Mouse (Mus musculus) left cerebral cortex, postnatal 36 days (tissue): ENCODE results near the gene Tcf23. TPM values are rescaled to one million over a fixed set of nuclear protein-coding genes. Genes with fewer than 3 reads are reported as not detected.
A peak's percentile ranks its signal among the peaks of the same experiment; 100 is the strongest.

Experiments used
- DNase-seq, 2 experiments: peaks; one replicate each; pipeline ENCODE4 v3.0.0; 2021 to 2022; ENCODE audit warnings: low spot score in 2 of 2, mixed read lengths in 1 of 2
- intact Hi-C: fragments of 180-260 bp; cut with DNase I; formaldehyde crosslinking; loops from one replicate; pipeline ENCODE4 v1.15.1; 2025
- total RNA-seq, 2 experiments: library from RNA; stranded (reverse); gene quantifications; 2 replicates each; pipeline ENCODE4 v1.2.3; 2021

Gene Tcf23
- under 1 TPM; 0.15 to 0.27 TPM for total RNA-seq

- no peak for DNase-seq
- intact Hi-C loops, result loop anchor here (5.0 kb wide), 1 partner anchor 34 kb away; no protein-coding TSS in a partner anchor
Measured at GRCm38 (mm10) chr5:30968416-30968815, at the start of gene Tcf23. Gene Tcf23, plus strand, starts transcription at chr5:30968662.

- no peak for DNase-seq
- intact Hi-C loops, result loop anchor here (10.0 kb wide), 1 partner anchor 204 kb away; the partner anchor contains the start of gene Dpysl5
Measured at GRCm38 (mm10) chr5:30918691-30919090, 49.8 kb upstream of the Tcf23 start.

GRCm38 (mm10) chr5:30919831-30920614 is 48.4 kb upstream of the Tcf23 start:
- no peak for DNase-seq
- intact Hi-C loops, result loop anchor here (10.0 kb wide), 1 partner anchor 205 kb away; the partner anchor contains the start of gene Dpysl5

- no peak for DNase-seq
- intact Hi-C loops, result no loop called here
Measured at GRCm38 (mm10) chr5:30920621-30921020, 47.8 kb upstream of the Tcf23 start.

- intact Hi-C loops, result no loop called here
- DNase-seq, result peak; percentile 84 to 87
Measured at GRCm38 (mm10) chr5:30921256-30922033, 47.0 kb upstream of the Tcf23 start, which contains the start of gene Khk. Gene Khk, plus strand, starts transcription at chr5:30921431.

- no peak for DNase-seq
- intact Hi-C loops, result no loop called here
Measured at GRCm38 (mm10) chr5:30922581-30923041, 45.9 kb upstream of the Tcf23 start.

GRCm38 (mm10) chr5:30923119-30923518 is 45.3 kb upstream of the Tcf23 start:
- intact Hi-C loops, result no loop called here
- no peak for DNase-seq

GRCm38 (mm10) chr5:30924614-30925013 is 43.8 kb upstream of the Tcf23 start:
- DNase-seq, result no peak
- intact Hi-C loops, result no loop called here

- intact Hi-C loops, result no loop called here
- no peak for DNase-seq
Measured at GRCm38 (mm10) chr5:30925217-30925616, 43.2 kb upstream of the Tcf23 start.

- DNase-seq, result no peak
- intact Hi-C loops, result no loop called here
Measured at GRCm38 (mm10) chr5:30926073-30926472, 42.4 kb upstream of the Tcf23 start.

GRCm38 (mm10) chr5:30927945-30928529 is 40.4 kb upstream of the Tcf23 start:
- no peak for DNase-seq
- intact Hi-C loops, result no loop called here

- DNase-seq, result peak; percentile 71 to 76
- intact Hi-C loops, result loop anchor here (2.0 kb wide), 1 partner anchor 75 kb away; no protein-coding TSS in a partner anchor
Measured at GRCm38 (mm10) chr5:30930121-30930520, 38.3 kb upstream of the Tcf23 start.

- no peak for DNase-seq
- intact Hi-C loops, result loop anchor here (2.0 kb wide), 1 partner anchor 74 kb away; no protein-coding TSS in a partner anchor
Measured at GRCm38 (mm10) chr5:30930846-30931245, 37.6 kb upstream of the Tcf23 start.

- no peak for DNase-seq
- intact Hi-C loops, result loop anchor here (2.0 kb wide), 1 partner anchor 73 kb away; no protein-coding TSS in a partner anchor
Measured at GRCm38 (mm10) chr5:30931378-30931777, 37.1 kb upstream of the Tcf23 start.

- intact Hi-C loops, result no loop called here
- DNase-seq, result no peak
Measured at GRCm38 (mm10) chr5:30933705-30934104, 34.8 kb upstream of the Tcf23 start.

GRCm38 (mm10) chr5:30934725-30935461 is 33.6 kb upstream of the Tcf23 start:
- intact Hi-C loops, result no loop called here
- DNase-seq, result no peak

GRCm38 (mm10) chr5:30943004-30943403 is 25.5 kb upstream of the Tcf23 start:
- no peak for DNase-seq
- intact Hi-C loops, result no loop called here

- intact Hi-C loops, result no loop called here
- DNase-seq, result no peak
Measured at GRCm38 (mm10) chr5:30944344-30944743, 24.1 kb upstream of the Tcf23 start.
